Mouse (Mus musculus) lung, embryonic 14.5 days (tissue): ENCODE results near the gene Ptprd. TPM values are rescaled to one million over a fixed set of nuclear protein-coding genes. Genes with fewer than 3 reads are reported as not detected.

Experiments used
- ATAC-seq: fragments of 200-750 bp; cut with Nextera tagmentation; 2 replicates; pipeline ENCODE4 v1.8.0; 2017; ENCODE audit warnings: mild to moderate bottlenecking, moderate TSS enrichment, moderate library complexity; ENCODE audit not compliant: insufficient read depth
- DNase-seq: peaks from one replicate; pipeline ENCODE4 v3.0.0-alpha.2; 2015
- H3K27ac ChIP-seq: fragments of 300-500 bp; sonication (generic); 2 replicates; pipeline ENCODE4 v1.5.1; 2014; ENCODE audit warnings: low read depth, mild to moderate bottlenecking, moderate library complexity
- H3K27me3 ChIP-seq: fragments of 300-500 bp; sonication (generic); 2 replicates; pipeline ENCODE4 v1.6.1; 2014; ENCODE audit warnings: low read length, control low read depth; ENCODE audit not compliant: insufficient read depth
- H3K36me3 ChIP-seq: fragments of 300-500 bp; sonication (generic); 2 replicates; pipeline ENCODE4 v1.6.1; 2014; ENCODE audit warnings: control low read depth; ENCODE audit not compliant: insufficient read depth
- H3K4me1 ChIP-seq: fragments of 300-500 bp; sonication (generic); 2 replicates; pipeline ENCODE4 v1.6.1; 2014; ENCODE audit warnings: antibody characterized with exemption, control low read depth; ENCODE audit not compliant: insufficient read depth
- H3K4me2 ChIP-seq: fragments of 300-500 bp; sonication (generic); 2 replicates; pipeline ENCODE4 v1.6.1; 2014; ENCODE audit warnings: mild to moderate bottlenecking
- H3K4me3 ChIP-seq: fragments of 300-500 bp; sonication (generic); 2 replicates; pipeline ENCODE4 v1.5.1; 2014; ENCODE audit warnings: low read depth, low read length
- H3K9ac ChIP-seq: fragments of 300-500 bp; sonication (generic); 2 replicates; pipeline ENCODE4 v1.6.1; 2014
- H3K9me3 ChIP-seq: fragments of 300-500 bp; sonication (generic); 2 replicates; pipeline ENCODE4 v1.6.1; 2016; ENCODE audit warnings: low read depth, low read length, control low read depth
- CTCF ChIP-seq: IDR thresholded peaks from 2 replicates; pipeline ENCODE4 v1.5.1; 2016; ENCODE audit warnings: antibody characterized with exemption, low read depth
- WGBS: fragments of 180-500 bp; shearing (Covaris S2); extraction: QIAGEN DNeasy Blood & Tissue Kit; methylation state at CpG from one replicate; pipeline ENCODE4 v1.1.7; 2014; 5-methylcytosine and 5-hydroxymethylcytosine counted together
- polyA plus RNA-seq: library from polyadenylated mRNA; unstranded; fragments of >200 nt; fragmentation: Nextera tagmentation; extraction: Ambion mirVana; gene quantifications from 2 replicates; pipeline ENCODE4 v1.2.1, GENCODE M21; 2014

The Ptprd gene
- polyA plus RNA-seq, 1 experiment from 2014 or later, result 25.3 TPM

DNA sequence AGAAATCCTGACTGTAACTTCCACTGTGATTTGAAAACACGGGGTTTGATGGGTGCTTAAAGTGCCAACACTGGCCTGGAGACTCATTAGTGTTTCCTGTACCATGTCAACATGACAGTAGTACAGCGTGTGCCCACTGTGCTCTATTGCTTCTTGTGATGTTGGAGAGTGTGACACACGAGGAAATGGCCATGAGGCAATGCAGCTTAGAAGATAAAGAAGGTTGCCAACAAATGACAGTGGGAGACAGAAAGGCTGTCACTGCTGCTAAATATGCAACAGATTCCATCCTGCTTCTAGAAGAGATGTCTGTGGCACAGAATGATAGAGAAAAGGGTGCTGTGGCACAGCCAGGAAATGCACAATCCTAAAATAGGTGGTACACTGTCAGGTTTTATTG, 6.7 kb downstream of the Ptprd start:
- no peak overlapping the region for H3K4me2 ChIP-seq
- WGBS, result 25% methylated on average over 3 of the region's 3 CpGs
- H3K9ac ChIP-seq, result no peak overlapping the region
- H3K27ac ChIP-seq, result no peak overlapping the region
- no peaks in the 10 kb centered on the region for H3K4me1 ChIP-seq
- H3K36me3 ChIP-seq, result no peaks in the 10 kb centered on the region
- H3K27me3 ChIP-seq, result no peaks in the 10 kb centered on the region
- H3K9me3 ChIP-seq, result no peaks in the 10 kb centered on the region
- no peak for TF ChIP-seq CTCF
- no peak overlapping the region for H3K4me3 ChIP-seq
- DNase-seq (no peak), ATAC-seq (no peak)

DNA sequence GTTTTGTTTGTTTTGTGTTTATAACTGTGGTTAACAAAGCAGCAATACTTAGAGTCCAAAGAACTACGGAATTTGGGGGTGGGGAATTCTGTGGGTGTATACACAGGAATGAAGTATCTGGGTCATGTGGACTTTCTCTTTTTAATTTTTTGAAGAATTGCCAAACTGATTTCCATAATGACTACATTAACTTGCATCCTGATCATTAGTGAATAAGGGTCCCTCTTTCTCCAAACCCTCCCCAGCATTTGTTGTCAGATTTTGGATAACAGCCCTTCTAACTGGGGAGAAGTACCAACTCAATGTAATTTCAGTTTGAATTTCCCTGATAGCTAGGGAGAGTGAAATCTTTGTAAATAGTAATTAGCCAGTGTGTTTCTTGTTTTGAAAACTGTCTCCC, 43.3 kb downstream of the Ptprd start:
- H3K36me3 ChIP-seq, result no peaks in the 10 kb centered on the region
- H3K4me3 ChIP-seq, result no peak overlapping the region
- no peaks in the 10 kb centered on the region for H3K4me1 ChIP-seq
- WGBS, result 78% methylated on average over 1 of the region's 1 CpGs
- ATAC-seq (no peak), DNase-seq (no peak)
- no peak overlapping the region for H3K9ac ChIP-seq
- H3K27me3 ChIP-seq, result no peaks in the 10 kb centered on the region
- no peak for TF ChIP-seq CTCF
- no peak overlapping the region for H3K27ac ChIP-seq
- H3K4me2 ChIP-seq, result no peak overlapping the region
- H3K9me3 ChIP-seq, result no peaks in the 10 kb centered on the region

DNA sequence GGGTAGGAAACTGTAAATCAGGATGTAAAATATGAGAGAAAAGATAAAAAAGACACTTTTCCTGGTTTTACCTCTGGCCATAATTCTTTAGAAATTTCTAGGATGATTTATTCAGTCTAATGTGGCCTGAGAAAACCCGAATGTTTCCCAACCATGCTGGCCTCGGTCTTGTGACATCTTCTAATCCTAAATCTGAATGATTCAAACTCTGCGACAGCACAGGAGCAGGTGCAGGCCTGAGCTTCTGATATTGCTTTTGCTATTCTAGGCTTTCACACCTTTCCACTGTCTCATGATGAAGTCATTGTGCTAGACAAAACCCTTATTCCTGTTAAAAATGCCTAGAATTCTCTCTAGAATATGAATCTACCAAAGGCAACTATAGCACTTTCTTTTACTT, 51.3 kb downstream of the Ptprd start:
- H3K9ac ChIP-seq, result no peak overlapping the region

DNA sequence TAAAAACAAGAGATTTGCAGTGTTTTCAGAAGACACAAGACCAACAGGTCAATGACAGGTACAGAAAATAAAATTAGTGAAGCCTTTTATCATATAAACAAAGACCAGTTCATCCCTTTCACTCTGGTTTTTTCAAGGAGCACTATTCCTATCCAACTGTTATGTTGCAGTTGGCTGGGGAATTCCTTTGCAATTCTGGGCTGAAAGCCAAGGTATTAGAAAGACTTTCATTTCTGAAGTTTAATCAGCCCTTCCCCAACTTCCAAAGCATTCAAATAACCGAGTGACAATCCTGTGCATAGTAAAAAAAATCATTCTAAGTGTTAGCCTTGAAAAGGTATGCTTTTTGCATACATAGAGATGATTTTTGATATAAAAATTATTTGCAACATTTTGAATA, 61.2 kb downstream of the Ptprd start:
- H3K27ac ChIP-seq, result no peak overlapping the region
- no peak for TF ChIP-seq CTCF
- H3K36me3 ChIP-seq, result no peaks in the 10 kb centered on the region
- peak; percentile 69 for DNase-seq
- no peak for ATAC-seq
- H3K9me3 ChIP-seq, result no peaks in the 10 kb centered on the region
- H3K9ac ChIP-seq, result no peak overlapping the region
- H3K4me1 ChIP-seq, result no peaks in the 10 kb centered on the region
- no peaks in the 10 kb centered on the region for H3K27me3 ChIP-seq
- H3K4me3 ChIP-seq, result no peak overlapping the region
- WGBS, result 14% methylated on average over 1 of the region's 1 CpGs
- no peak overlapping the region for H3K4me2 ChIP-seq

More for the DNA sequence above, 51.3 kb downstream of the Ptprd start:
- no peak for ATAC-seq
- TF ChIP-seq CTCF, result no peak
- Histone ChIP-seq H3K4me2 (no peak overlapping the region), H3K9me3 (no peaks in the 10 kb centered on the region), H3K27me3 (no peaks in the 10 kb centered on the region), H3K4me1 (no peaks in the 10 kb centered on the region), H3K36me3 (no peaks in the 10 kb centered on the region), H3K27ac (no peak overlapping the region), H3K4me3 (no peak overlapping the region)
- WGBS, result 84% methylated on average over 3 of the region's 3 CpGs
- no peak for DNase-seq

DNA sequence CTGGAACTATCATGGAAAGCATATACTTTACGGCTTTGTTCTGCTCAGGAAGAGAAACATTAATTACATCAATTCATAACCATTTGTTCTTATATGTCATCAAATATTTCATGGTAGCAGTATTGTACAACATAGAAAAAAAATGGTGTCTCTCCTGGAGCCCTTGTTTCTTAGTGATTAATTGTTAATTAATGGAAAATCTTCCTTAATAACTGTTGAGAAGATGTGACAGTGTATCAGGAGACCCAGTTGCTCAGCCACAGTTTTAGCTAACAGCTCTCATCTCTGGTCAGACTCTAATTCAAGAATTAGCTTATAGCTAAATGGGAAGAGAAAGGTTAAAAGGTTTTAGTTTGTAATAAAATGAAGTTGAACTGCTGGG, 69.0 kb downstream of the Ptprd start:
- WGBS, result 82% methylated on average over 1 of the region's 1 CpGs
- H3K4me3 ChIP-seq, result no peak overlapping the region
- no peaks in the 10 kb centered on the region for H3K36me3 ChIP-seq
- no peak overlapping the region for H3K27ac ChIP-seq
- DNase-seq (no peak), ATAC-seq (no peak)
- TF ChIP-seq CTCF, result no peak
- no peak overlapping the region for H3K9ac ChIP-seq
- H3K9me3 ChIP-seq, result no peaks in the 10 kb centered on the region
- H3K4me1 ChIP-seq, result no peaks in the 10 kb centered on the region
- H3K27me3 ChIP-seq, result no peaks in the 10 kb centered on the region
- no peak overlapping the region for H3K4me2 ChIP-seq

DNA sequence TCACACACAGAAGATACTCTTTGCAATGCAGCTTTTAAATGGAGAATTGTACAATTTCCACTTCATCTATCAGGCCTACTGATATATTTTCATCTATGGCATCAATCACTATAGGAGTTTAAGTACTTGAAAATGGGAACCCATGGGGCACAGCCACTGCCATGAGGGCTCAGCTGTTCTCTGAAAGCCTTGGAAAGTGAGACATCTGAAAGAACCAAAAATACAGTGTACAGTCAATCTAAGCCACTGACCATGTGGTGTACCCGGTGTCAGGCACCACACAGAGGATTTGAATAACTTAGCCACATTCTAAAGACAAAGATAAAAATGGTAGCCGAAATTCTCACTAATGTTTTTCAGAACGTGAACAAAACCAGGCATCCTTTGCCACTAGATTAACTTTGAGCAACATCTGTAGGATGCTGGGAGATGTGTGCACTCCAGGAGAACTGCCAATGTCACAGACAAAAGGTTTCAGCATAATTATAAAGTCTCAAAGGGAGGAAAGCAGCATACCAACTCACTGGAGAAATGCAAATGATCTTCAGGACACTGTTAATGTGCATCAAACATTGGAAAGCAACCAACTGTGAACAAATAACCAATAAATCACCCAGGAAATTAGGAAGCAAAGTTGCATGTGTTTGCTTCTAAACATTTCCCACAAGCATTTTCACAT, 69.5 kb downstream of the Ptprd start:
- no peak for TF ChIP-seq CTCF
- WGBS, result 75% methylated on average over 3 of the region's 3 CpGs
- Histone ChIP-seq H3K4me3 (no peak overlapping the region), H3K9me3 (no peaks in the 10 kb centered on the region), H3K27ac (no peak overlapping the region), H3K4me2 (no peak overlapping the region), H3K27me3 (no peaks in the 10 kb centered on the region), H3K36me3 (no peaks in the 10 kb centered on the region), H3K4me1 (no peaks in the 10 kb centered on the region), H3K9ac (no peak overlapping the region)
- DNase-seq (no peak), ATAC-seq (no peak)

DNA sequence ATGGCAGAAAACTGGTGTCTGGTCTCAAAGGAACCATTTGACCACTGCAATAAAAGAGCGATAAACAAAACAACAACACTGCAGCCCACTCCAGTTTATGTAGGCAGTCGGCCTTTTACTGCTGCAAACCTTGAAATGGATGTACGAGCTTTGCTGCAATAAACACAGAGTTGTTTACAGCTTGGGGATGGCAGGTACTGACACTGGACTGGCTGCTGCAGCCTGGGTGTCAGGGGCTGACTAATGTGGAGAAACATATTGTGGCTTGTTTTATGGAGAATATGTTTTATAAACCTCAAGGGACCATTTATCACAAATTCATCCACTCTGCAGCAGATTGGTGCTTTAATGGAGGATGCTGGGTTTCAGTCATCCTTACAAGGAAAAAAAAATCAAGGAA, 100.9 kb downstream of the Ptprd start:
- WGBS, result 66% methylated on average over 3 of the region's 3 CpGs
- Histone ChIP-seq H3K4me3 (no peak overlapping the region), H3K27me3 (no peaks in the 10 kb centered on the region), H3K36me3 (no peaks in the 10 kb centered on the region), H3K4me1 (no peaks in the 10 kb centered on the region), H3K9me3 (no peaks in the 10 kb centered on the region), H3K4me2 (no peak overlapping the region), H3K27ac (no peak overlapping the region), H3K9ac (no peak overlapping the region)
- DNase-seq (no peak), ATAC-seq (no peak)
- no peak for TF ChIP-seq CTCF

DNA sequence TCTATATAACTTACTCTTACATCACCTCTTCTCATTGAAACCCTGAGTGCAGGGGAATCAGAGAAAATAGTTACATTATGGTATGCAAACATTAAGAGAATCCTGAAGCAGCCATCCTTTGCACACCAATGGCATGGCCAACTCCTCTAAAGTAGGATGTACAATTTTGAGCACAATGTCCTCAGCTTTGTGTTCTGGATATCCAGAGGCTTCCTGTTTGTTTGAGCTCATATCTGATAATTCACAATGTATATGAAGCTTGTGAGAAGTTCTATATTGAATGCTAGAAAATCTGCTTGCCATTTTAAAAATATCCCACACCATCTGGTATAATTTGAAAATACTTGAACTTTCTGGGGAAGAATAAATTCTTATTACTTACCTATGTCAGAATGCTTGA, 114.2 kb downstream of the Ptprd start:
- Histone ChIP-seq H3K4me3 (no peak overlapping the region), H3K27me3 (no peaks in the 10 kb centered on the region), H3K9me3 (no peaks in the 10 kb centered on the region), H3K9ac (no peak overlapping the region), H3K4me1 (no peaks in the 10 kb centered on the region), H3K27ac (no peak overlapping the region), H3K36me3 (no peaks in the 10 kb centered on the region), H3K4me2 (no peak overlapping the region)
- DNase-seq (no peak), ATAC-seq (no peak)
- no peak for TF ChIP-seq CTCF
